Mouse (Mus musculus) limb, embryonic 14.5 days (tissue): ENCODE data around the gene Shld2. TPM values are rescaled to one million over a fixed set of nuclear protein-coding genes. Genes with fewer than 3 reads are reported as not detected.
A peak's percentile ranks its signal among the peaks of the same experiment; 100 is the strongest.

Source experiments
- ATAC-seq: fragments of 200-750 bp; cut with Nextera tagmentation; 2 replicates; pipeline ENCODE4 v1.8.0; 2017; ENCODE audit warnings: low read depth, moderate number of reproducible peaks, moderate TSS enrichment; ENCODE audit not compliant: low FRiP score
- DNase-seq: peaks from one replicate; pipeline ENCODE4 v3.0.0-alpha.2; 2015; ENCODE audit warnings: low spot score
- H3K27ac ChIP-seq: fragments of 300-500 bp; sonication (generic); replicated peaks from 2 replicates; pipeline ENCODE4 v1.5.1; 2014; ENCODE audit warnings: low read depth, mild to moderate bottlenecking, low read length, moderate library complexity, mixed read lengths
- H3K27me3 ChIP-seq: fragments of 300-500 bp; sonication (generic); 2 replicates; pipeline ENCODE4 v1.6.1; 2014; ENCODE audit warnings: low read length, mixed read lengths; ENCODE audit not compliant: control insufficient read depth, insufficient read depth
- H3K36me3 ChIP-seq: fragments of 300-500 bp; sonication (generic); 2 replicates; pipeline ENCODE4 v1.6.1; 2014; ENCODE audit warnings: mild to moderate bottlenecking, low read length, moderate library complexity, mixed read lengths; ENCODE audit not compliant: control insufficient read depth, insufficient read depth
- H3K4me1 ChIP-seq: fragments of 300-500 bp; sonication (generic); 2 replicates; pipeline ENCODE4 v1.6.1; 2014; ENCODE audit warnings: antibody characterized with exemption, low read length, mixed read lengths; ENCODE audit not compliant: control insufficient read depth, insufficient read depth
- H3K4me2 ChIP-seq: fragments of 300-500 bp; sonication (generic); replicated peaks from 2 replicates; pipeline ENCODE4 v1.6.1; 2014; ENCODE audit warnings: low read depth, mild to moderate bottlenecking, low read length, moderate library complexity; ENCODE audit not compliant: severe bottlenecking
- H3K4me3 ChIP-seq: fragments of 300-500 bp; sonication (generic); replicated peaks from 2 replicates; pipeline ENCODE4 v1.5.1; 2014; ENCODE audit warnings: low read length
- H3K9ac ChIP-seq: fragments of 300-500 bp; sonication (generic); 2 replicates; pipeline ENCODE4 v1.6.1; 2014; ENCODE audit warnings: mild to moderate bottlenecking, low read depth, low read length, moderate library complexity; ENCODE audit not compliant: severe bottlenecking
- H3K9me3 ChIP-seq: fragments of 300-500 bp; sonication (generic); 2 replicates; pipeline ENCODE4 v1.6.1; 2016; ENCODE audit warnings: low read length; ENCODE audit not compliant: control insufficient read depth
- POLR2A ChIP-seq: fragments of 200-500 bp; IDR thresholded peaks from 2 replicates; pipeline ENCODE4 v1.8.0; 2012; ENCODE audit warnings: inconsistent platforms, mild to moderate bottlenecking, moderate library complexity, borderline replicate concordance; ENCODE audit not compliant: insufficient read depth, insufficient read length; ENCODE audit errors: extremely low read depth
- WGBS: fragments of 180-500 bp; shearing (Covaris S2); extraction: QIAGEN DNeasy Blood & Tissue Kit; methylation state at CpG from one replicate; pipeline ENCODE4 v1.1.7; 2014; 5-methylcytosine and 5-hydroxymethylcytosine counted together
- polyA plus RNA-seq, 2 experiments: library from polyadenylated mRNA; depleted of rRNA in 1 of 2; stranded (reverse) in 1 of 2; unstranded in 1 of 2; fragments of >200 nt; fragmentation: Nextera tagmentation in 1 of 2; extraction: Ambion mirVana in 1 of 2; gene quantifications; 2 replicates each; pipeline versions ENCODE4 v1.2.1 to v1.2.3; 2012 to 2014

Shld2 gene
- polyA plus RNA-seq, 2 experiments: 6.7 to 11.7 TPM

GRCm38 (mm10) chr14:34312339-34313048 is 2.2 kb upstream of the Shld2 start:
- no peaks in the 10 kb centered on the region for H3K9me3 ChIP-seq
- DNase-seq (no peak), ATAC-seq (no peak)
- peak overlapping the region; percentile 83 for H3K4me3 ChIP-seq
- peaks cover 11% of the 10 kb centered on the region for H3K4me1 ChIP-seq
- WGBS: 20% methylated on average over 5 of the region's 6 CpGs
- no peaks in the 10 kb centered on the region for H3K27me3 ChIP-seq
- no peak overlapping the region for H3K27ac ChIP-seq
- H3K36me3 ChIP-seq: peaks cover 5% of the 10 kb centered on the region; the same call in 1 of the 2 replicates
- TF ChIP-seq POLR2A: no peak
- 0 out of 2 replicates have a peak overlapping the region, but pooled peaks have one; percentile 38 for H3K9ac ChIP-seq
- H3K4me2 ChIP-seq: peak overlapping the region; percentile 67

DNA sequence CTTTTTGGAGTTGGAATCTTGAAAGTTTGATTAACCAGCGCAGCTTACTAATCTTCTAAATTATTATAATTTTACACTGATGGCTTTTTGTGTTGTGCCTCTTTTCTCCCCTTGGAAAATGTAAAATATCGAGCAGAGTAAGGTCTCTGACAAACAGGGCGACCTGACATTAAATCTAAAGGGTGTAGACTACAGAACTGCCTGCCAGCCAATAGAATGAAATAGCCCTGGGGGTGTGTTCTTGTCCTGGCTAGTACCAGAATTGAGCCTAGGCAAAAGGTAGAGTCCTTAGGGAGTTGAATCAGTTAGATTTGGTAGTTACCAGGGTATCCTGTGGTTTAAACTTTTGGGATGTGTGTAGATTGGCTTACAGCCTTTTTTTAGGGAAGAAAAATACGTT is 1.4 kb upstream of the Shld2 start:
- DNase-seq (peak; percentile 64), ATAC-seq (no peak)
- Histone ChIP-seq H3K27me3 (no peaks in the 10 kb centered on the region), H3K4me2 (peak overlapping the region; percentile 67), H3K9ac (peak overlapping the region; percentile 94), H3K9me3 (no peaks in the 10 kb centered on the region), H3K4me1 (peaks cover 11% of the 10 kb centered on the region), H3K27ac (no peak overlapping the region), H3K4me3 (peak overlapping the region; percentile 83), H3K36me3 (peaks cover 5% of the 10 kb centered on the region; the same call in 1 of the 2 replicates)
- no peak for TF ChIP-seq POLR2A
- 2% methylated on average over 4 of the region's 4 CpGs for WGBS

DNA sequence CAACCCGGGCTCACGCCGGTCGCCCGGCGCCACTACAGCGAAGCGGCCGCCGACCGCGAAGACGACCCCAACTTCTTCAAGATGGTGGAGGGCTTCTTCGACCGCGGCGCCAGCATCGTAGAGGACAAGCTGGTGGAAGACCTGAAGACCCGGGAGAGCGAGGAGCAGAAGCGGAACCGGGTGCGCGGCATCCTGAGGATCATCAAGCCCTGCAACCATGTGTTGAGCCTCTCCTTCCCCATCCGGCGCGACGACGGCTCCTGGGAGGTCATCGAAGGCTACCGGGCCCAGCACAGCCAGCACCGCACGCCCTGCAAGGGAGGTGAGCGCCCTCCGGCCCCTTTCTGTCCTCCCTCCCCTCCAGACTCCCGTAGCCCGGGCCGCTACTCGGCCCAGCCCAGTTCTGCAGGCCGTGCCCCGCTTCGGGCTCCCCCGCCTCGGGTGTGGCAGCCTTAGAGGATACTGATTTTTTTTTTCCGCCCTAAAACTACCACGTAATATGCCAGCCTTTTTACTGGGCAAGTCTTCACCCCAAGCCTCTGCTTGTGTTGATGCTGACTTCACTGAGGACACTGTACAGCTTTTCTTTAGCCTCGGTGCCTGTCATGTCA is 833 bp upstream of the Shld2 start:
- 2% methylated on average over 34 of the region's 47 CpGs for WGBS

GRCm38 (mm10) chr14:34309907-34310233 is 423 bp downstream of the Shld2 start:
- 10% methylated on average over 5 of the region's 5 CpGs for WGBS
- Histone ChIP-seq H3K27ac (peak overlapping the region; percentile 97), H3K4me2 (peak overlapping the region; percentile 49), H3K36me3 (0 out of 2 replicates have a peak, but pooled peaks cover 5% of the 10 kb centered on the region), H3K9me3 (no peaks in the 10 kb centered on the region), H3K4me3 (peak overlapping the region; percentile 83), H3K9ac (peak overlapping the region; percentile 94), H3K4me1 (peaks cover 11% of the 10 kb centered on the region), H3K27me3 (no peaks in the 10 kb centered on the region)
- no peak for TF ChIP-seq POLR2A
- ATAC-seq (no peak), DNase-seq (no peak)

More for the DNA sequence above, 833 bp upstream of the Shld2 start:
- H3K4me1 ChIP-seq: peaks cover 11% of the 10 kb centered on the region
- H3K36me3 ChIP-seq: peaks cover 5% of the 10 kb centered on the region; the same call in 1 of the 2 replicates
- peak overlapping the region; percentile 97 for H3K27ac ChIP-seq
- H3K4me3 ChIP-seq: peak overlapping the region; percentile 83
- H3K9me3 ChIP-seq: no peaks in the 10 kb centered on the region
- peak; percentile 38 for DNase-seq
- peak; percentile 8 for ATAC-seq
- H3K27me3 ChIP-seq: no peaks in the 10 kb centered on the region
- H3K4me2 ChIP-seq: peak overlapping the region; percentile 67
- H3K9ac ChIP-seq: peak overlapping the region; percentile 94
- no peak for TF ChIP-seq POLR2A

- ATAC-seq: no peak
- H3K4me3 ChIP-seq: no peak overlapping the region
- H3K4me2 ChIP-seq: no peak overlapping the region; the same call in 1 of the 2 replicates
These were observed 1.0 kb downstream of the Shld2 start for GRCm38 (mm10) chr14:34309266-34309665.

More at GRCm38 (mm10) chr14:34309266-34309665, 1.0 kb downstream of the Shld2 start:
- 87% methylated on average over 4 of the region's 4 CpGs for WGBS
- Histone ChIP-seq H3K9me3 (no peaks in the 10 kb centered on the region), H3K9ac (no peak overlapping the region), H3K27me3 (no peaks in the 10 kb centered on the region), H3K4me1 (peaks cover 11% of the 10 kb centered on the region), H3K36me3 (0 out of 2 replicates have a peak, but pooled peaks cover 5% of the 10 kb centered on the region), H3K27ac (no peak overlapping the region)
- no peak for DNase-seq
- no peak for TF ChIP-seq POLR2A
